Mouse (Mus musculus) erythroblast, embryonic 14.5 days (primary cell): ENCODE data around the gene Pum3.

Experiments
- GATA1 ChIP-seq: IDR thresholded peaks from 2 replicates; pipeline ENCODE4 v1.6.1; 2012; ENCODE audit warnings: low read length, inconsistent platforms, mixed read lengths
- TAL1 ChIP-seq: IDR thresholded peaks from 3 replicates; pipeline ENCODE4 v1.6.1; 2012; ENCODE audit warnings: low read length, inconsistent platforms, mixed read lengths

DNA sequence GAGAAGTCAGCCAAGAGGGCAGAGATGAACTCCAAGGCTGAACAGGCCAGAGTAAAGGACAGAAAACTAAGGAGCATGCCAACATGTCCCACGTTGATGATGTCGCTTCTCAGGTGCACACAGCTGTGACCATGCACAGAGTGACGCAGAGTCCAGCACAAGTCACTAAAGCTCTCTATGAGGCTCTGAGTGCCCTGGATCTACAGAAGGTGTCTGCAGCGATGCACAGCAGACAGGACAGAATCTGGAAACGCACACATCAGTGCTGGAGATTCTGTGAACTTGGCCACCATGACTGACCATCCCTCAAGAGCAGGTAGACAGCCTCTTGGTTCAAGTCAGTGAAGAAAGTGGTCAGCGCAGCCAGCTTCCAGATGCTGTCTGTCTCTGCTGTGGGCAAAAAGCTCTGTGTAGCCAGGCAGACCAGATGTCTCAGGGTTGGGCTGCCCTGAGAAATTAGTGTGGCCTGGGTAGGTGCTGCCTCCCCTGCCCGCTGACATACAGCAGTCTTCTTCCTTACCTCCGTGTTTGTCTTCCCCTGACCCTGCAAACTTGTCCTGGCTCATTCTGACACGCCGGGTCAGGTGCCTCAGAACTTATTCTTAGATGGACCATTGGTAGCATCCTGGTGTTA, 63.4 kb downstream of the Pum3 start:
- TF ChIP-seq GATA1 (no peak), TAL1 (no peak)
